Mouse (Mus musculus): ENCODE results near the gene Plp1.

GRCm38 (mm10) chrX:136825016-136825415 lies 2.5 kb downstream of the Plp1 start:
- no peak for TF ChIP-seq CTCF (IDR thresholded peaks at IDR 0.05; ENCODE audit: control insufficient read depth, insufficient read depth, low read length)
- no peak for TF ChIP-seq POLR2A (IDR thresholded peaks at IDR 0.05; ENCODE audit: borderline replicate concordance, control insufficient read depth, low read depth, low read length)
